Mouse (Mus musculus): ENCODE data around the gene Rnase11. TPM values are rescaled to one million over a fixed set of nuclear protein-coding genes. Genes with fewer than 3 reads are reported as not detected.
"Not testable (repeated sequence)": the region's sequence is repeated elsewhere in the genome, so short reads cannot be mapped to it uniquely, and the experiment has no call there.

Rnase11 gene
- polyA plus RNA-seq, 1 experiment from 2014 or later: not detected

DNA sequence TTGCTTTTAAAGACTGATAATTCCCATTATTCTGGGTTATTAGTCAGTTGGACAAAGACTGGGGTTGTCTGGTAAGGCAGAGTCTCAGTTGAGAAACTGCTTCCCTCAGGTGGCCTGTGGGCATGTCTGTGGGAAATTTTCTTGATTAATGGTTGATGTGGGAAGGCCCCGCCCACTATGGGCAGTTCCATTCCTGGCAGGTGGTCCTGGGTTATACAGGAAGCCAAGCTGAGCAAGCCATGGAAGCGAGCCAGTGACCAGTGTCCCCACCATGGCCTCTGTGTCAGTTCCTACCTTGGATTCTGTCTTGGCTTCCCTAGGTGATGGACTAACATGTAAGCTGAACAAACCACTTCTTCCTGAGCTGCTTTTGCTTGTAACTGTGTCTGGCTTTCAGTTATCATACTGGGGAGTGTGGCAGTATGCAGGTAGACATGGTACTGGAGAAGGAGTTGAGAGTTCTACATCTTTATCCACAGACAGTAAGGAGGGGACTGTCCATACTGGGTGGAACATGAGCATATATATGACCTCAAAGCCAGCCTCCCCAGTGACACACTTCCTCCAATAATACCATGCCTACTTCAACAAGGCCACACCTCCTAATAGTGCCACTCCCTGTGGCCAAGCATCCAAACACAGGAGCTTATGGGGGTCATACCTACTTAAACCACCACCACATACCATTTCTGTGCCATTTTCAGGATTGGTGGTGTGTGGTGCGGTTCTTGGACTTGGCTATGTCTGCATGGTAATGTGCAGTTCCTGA lies 22.4 kb downstream of the Rnase11 start:
- no peak overlapping the region for H3K9ac ChIP-seq
- H3K4me1 ChIP-seq (ENCODE audit: insufficient read depth): no peaks in the 10 kb centered on the region
- no peak for TF ChIP-seq CTCF (IDR thresholded peaks at IDR 0.05; ENCODE audit: low read depth)
- H3K4me2 ChIP-seq: no peak overlapping the region
- no peaks in the 10 kb centered on the region for H3K9me3 ChIP-seq (ENCODE audit: low read depth, low read length)
- H3K4me3 ChIP-seq (ENCODE audit: low read depth, low read length): no peak overlapping the region
- no peaks in the 10 kb centered on the region for H3K27me3 ChIP-seq (ENCODE audit: insufficient read depth, low read length)
- DNase-seq: no peak
- WGBS: 47% methylated on average over 3 of the region's 3 CpGs
- no peaks in the 10 kb centered on the region for H3K36me3 ChIP-seq (ENCODE audit: insufficient read depth)
- no peak overlapping the region for H3K27ac ChIP-seq (ENCODE audit: low read depth)
- ATAC-seq (ENCODE audit: insufficient read depth): no peak

- H3K9ac ChIP-seq: no peak overlapping the region
- no peak overlapping the region for H3K4me3 ChIP-seq (ENCODE audit: low read depth, low read length)
- no peaks in the 10 kb centered on the region for H3K4me1 ChIP-seq (ENCODE audit: insufficient read depth)
- TF ChIP-seq CTCF (IDR thresholded peaks at IDR 0.05; ENCODE audit: low read depth): peak; percentile 85
- 31% methylated on average over 5 of the region's 5 CpGs for WGBS
- DNase-seq (peak; percentile 93), ATAC-seq (ENCODE audit: insufficient read depth) (peak; percentile 70)
- H3K9me3 ChIP-seq (ENCODE audit: low read depth, low read length): no peaks in the 10 kb centered on the region
- no peaks in the 10 kb centered on the region for H3K27me3 ChIP-seq (ENCODE audit: insufficient read depth, low read length)
- no peak overlapping the region for H3K4me2 ChIP-seq
- H3K36me3 ChIP-seq (ENCODE audit: insufficient read depth): no peaks in the 10 kb centered on the region
- H3K27ac ChIP-seq (ENCODE audit: low read depth): no peak overlapping the region
Observed at GRCm38 (mm10) chr14:51026391-51027133, 23.4 kb downstream of the Rnase11 start.

DNA sequence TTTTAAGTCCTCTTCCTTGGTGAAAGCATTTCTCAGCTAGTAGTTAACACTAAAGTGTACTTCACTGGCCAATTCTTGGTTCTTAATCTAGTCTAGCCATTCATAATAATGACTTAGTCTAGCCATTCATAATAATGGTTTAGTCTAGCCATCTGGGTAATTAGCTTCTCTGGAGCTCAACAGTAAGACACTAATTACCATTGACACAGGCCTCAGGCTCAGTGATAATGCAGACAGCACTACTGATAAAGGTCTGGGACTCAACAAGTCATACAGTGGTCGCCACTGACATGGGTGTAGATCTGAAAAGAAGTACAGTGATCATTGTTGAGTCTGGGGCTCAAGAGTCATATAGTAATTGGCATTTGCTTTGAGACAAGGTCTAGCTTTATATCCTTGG lies 25.1 kb downstream of the Rnase11 start:
- Histone ChIP-seq H3K36me3 (ENCODE audit: insufficient read depth) (no peaks in the 10 kb centered on the region), H3K27me3 (ENCODE audit: insufficient read depth, low read length) (no peaks in the 10 kb centered on the region), H3K9ac (no peak overlapping the region), H3K27ac (ENCODE audit: low read depth) (no peak overlapping the region), H3K4me3 (ENCODE audit: low read depth, low read length) (no peak overlapping the region), H3K4me2 (no peak overlapping the region), H3K9me3 (ENCODE audit: low read depth, low read length) (no peaks in the 10 kb centered on the region), H3K4me1 (ENCODE audit: insufficient read depth) (no peaks in the 10 kb centered on the region)
- WGBS: 87% methylated on average over 1 of the region's 1 CpGs
- DNase-seq (no peak), ATAC-seq (ENCODE audit: insufficient read depth) (no peak)
- TF ChIP-seq CTCF (IDR thresholded peaks at IDR 0.05; ENCODE audit: low read depth): no peak

DNA sequence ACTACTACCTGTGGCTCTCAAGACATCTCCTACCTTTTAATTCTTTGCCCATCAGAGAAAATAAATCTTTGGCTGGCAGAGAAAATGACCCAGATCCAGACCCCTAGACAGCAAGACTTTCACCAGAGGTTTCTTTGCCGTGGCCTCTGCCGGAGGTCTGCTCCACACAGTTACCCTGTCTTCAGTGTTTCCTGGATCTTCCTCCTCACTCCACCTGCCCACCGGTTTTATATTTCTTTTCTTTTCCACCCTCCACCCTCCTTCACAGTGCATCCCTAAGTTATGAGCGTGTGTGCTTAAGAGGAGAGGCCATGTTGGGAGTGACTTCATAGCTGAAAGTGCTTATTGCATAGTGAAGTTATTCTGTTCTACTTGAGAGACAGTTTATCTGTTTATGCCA lies 26.5 kb downstream of the Rnase11 start:
- H3K9me3 ChIP-seq (ENCODE audit: low read depth, low read length): no peaks in the 10 kb centered on the region
- TF ChIP-seq CTCF (IDR thresholded peaks at IDR 0.05; ENCODE audit: low read depth): no peak
- ATAC-seq (ENCODE audit: insufficient read depth): no peak
- no peaks in the 10 kb centered on the region for H3K36me3 ChIP-seq (ENCODE audit: insufficient read depth)
- WGBS: 68% methylated on average over 4 of the region's 4 CpGs
- H3K4me2 ChIP-seq: no peak overlapping the region
- no peaks in the 10 kb centered on the region for H3K4me1 ChIP-seq (ENCODE audit: insufficient read depth)
- no peak for DNase-seq
- H3K4me3 ChIP-seq (ENCODE audit: low read depth, low read length): no peak overlapping the region
- H3K9ac ChIP-seq: no peak overlapping the region
- no peaks in the 10 kb centered on the region for H3K27me3 ChIP-seq (ENCODE audit: insufficient read depth, low read length)
- no peak overlapping the region for H3K27ac ChIP-seq (ENCODE audit: low read depth)

- TF ChIP-seq CTCF (IDR thresholded peaks at IDR 0.05; ENCODE audit: low read depth): no peak
- no peaks in the 10 kb centered on the region for H3K4me1 ChIP-seq (ENCODE audit: insufficient read depth)
- H3K9ac ChIP-seq: no peak overlapping the region
- H3K27me3 ChIP-seq (ENCODE audit: insufficient read depth, low read length): no peaks in the 10 kb centered on the region
- DNase-seq (peak; percentile 18), ATAC-seq (ENCODE audit: insufficient read depth) (no peak)
- H3K27ac ChIP-seq (ENCODE audit: low read depth): no peak overlapping the region
- no peaks in the 10 kb centered on the region for H3K36me3 ChIP-seq (ENCODE audit: insufficient read depth)
- no peak overlapping the region for H3K4me2 ChIP-seq
- H3K4me3 ChIP-seq (ENCODE audit: low read depth, low read length): no peak overlapping the region
- WGBS: 43% methylated on average over 3 of the region's 3 CpGs
- H3K9me3 ChIP-seq (ENCODE audit: low read depth, low read length): no peaks in the 10 kb centered on the region
Observed at GRCm38 (mm10) chr14:51017256-51017655, 32.7 kb downstream of the Rnase11 start.

- no peaks in the 10 kb centered on the region for H3K36me3 ChIP-seq (ENCODE audit: insufficient read depth)
- no peak overlapping the region for H3K4me3 ChIP-seq (ENCODE audit: low read depth, low read length)
- DNase-seq: no peak
- H3K27me3 ChIP-seq (ENCODE audit: insufficient read depth, low read length): no peaks in the 10 kb centered on the region
- H3K9ac ChIP-seq: no peak overlapping the region
- no peak overlapping the region for H3K27ac ChIP-seq (ENCODE audit: low read depth)
- TF ChIP-seq CTCF (IDR thresholded peaks at IDR 0.05; ENCODE audit: low read depth): no peak
- no peaks in the 10 kb centered on the region for H3K4me1 ChIP-seq (ENCODE audit: insufficient read depth)
- no peaks in the 10 kb centered on the region for H3K9me3 ChIP-seq (ENCODE audit: low read depth, low read length)
- no peak overlapping the region for H3K4me2 ChIP-seq
- no peak for ATAC-seq (ENCODE audit: insufficient read depth)
Observed at GRCm38 (mm10) chr14:51015780-51016179, 34.2 kb downstream of the Rnase11 start.

- WGBS: 78% methylated on average over 3 of the region's 3 CpGs
- not testable (repeated sequence) for DNase-seq; H3K4me3 ChIP-seq (ENCODE audit: low read depth, low read length); H3K36me3 ChIP-seq (ENCODE audit: insufficient read depth); H3K27ac ChIP-seq (ENCODE audit: low read depth); H3K9ac ChIP-seq; ATAC-seq (ENCODE audit: insufficient read depth); H3K4me1 ChIP-seq (ENCODE audit: insufficient read depth); H3K4me2 ChIP-seq; H3K9me3 ChIP-seq (ENCODE audit: low read depth, low read length); H3K27me3 ChIP-seq (ENCODE audit: insufficient read depth, low read length)
Observed at GRCm38 (mm10) chr14:51014724-51015123, 35.2 kb downstream of the Rnase11 start.

Measured in lung, embryonic 14.5 days (tissue).